Mouse (Mus musculus) liver, adult (tissue): ENCODE data around the gene Tram1l1.

Experiments used
- GATA4 ChIP-seq: IDR thresholded peaks from 2 replicates; pipeline ENCODE4 v1.6.1; 2014; ENCODE audit warnings: mild to moderate bottlenecking, low read length; ENCODE audit not compliant: insufficient replicate concordance

The Tram1l1 gene

DNA sequence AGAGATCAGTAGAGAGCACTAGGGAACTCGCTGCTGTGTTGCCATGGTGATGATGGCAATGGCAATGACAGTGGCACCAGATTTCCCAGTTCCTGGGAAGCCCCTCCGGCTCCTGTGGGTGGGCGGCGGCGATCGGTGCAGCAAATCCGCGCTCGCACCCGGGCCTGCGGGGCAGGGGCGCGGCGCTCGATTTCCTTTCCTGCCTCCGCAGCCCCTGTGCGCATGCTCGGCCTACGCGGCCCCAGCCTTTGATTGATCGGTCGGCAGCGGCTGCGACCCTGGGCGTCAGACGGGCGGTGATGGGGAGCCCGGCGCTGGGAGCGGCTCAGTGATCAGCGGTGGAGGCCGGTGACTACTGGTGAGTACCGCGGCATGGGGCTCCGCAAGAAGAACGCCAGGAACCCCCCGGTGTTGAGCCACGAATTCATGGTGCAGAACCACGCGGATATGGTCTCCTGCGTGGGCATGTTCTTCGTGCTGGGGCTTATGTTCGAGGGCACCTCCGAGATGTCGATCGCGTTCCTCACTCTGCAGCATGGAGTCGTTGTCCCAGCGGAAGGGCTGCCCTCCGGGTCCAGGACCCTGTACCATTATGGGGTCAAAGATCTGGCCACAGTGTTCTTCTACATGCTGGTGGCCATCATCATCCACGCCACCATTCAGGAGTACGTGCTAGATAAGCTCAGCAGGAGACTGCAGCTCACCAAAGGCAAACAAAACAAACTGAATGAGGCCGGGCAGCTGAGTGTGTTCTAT is at the start of gene Tram1l1:
Tram1l1 (plus strand) TSS at position 35 of the 756 bp plus-strand sequence.
- no peak for TF ChIP-seq GATA4

- TF ChIP-seq GATA4 = no peak
These were observed 49.4 kb upstream of the Tram1l1 start for GRCm38 (mm10) chr3:124271229-124271628.

DNA sequence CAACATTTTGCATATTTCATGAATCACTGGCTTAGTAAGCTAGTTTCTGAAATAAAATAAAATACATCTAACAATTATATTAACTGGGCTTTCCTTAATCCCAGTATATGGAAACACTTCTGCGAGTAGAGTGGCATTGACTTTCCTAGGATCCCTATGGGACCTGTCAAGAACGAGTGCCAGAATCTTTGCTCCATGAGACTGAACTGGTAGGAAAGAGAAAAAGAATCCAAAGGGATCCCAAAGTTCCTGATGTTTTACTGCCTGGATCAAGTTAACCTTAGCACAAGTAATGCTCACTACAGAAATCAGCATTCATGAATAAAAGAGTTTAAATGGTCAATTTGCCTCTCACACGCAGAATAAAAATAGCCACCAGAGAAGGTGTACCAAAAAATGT is 49.0 kb upstream of the Tram1l1 start:
- TF ChIP-seq GATA4 = no peak

DNA sequence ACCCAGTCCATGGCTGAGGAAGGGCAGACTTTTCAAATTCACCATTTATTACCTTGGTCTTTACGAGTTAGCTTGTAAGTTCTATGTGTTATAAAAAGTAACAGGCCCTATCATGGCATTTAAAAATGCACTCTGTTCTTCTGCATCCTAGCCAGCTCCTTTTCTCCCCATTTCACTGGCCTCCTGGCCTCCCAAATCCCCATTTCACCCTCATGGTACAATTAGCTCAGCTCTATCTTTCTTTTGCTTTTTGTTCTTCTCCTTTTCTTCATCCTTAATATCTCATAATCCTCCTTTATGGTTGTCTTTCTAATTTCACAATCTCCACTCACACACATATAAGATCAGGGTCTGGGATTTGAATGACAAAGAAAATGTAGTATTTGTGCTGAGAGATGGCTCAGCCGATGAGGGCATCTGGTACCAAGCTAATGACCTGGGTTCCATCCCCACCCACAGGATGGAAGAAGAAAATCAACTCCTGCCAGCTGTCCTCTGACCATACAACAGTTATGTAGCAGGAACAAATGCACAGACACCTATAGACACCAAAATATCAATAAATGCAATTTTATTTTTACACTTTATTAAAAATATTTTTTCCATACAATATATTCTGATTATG is 48.1 kb upstream of the Tram1l1 start:
- no peak for TF ChIP-seq GATA4

GRCm38 (mm10) chr3:124319254-124319653 is 1.4 kb upstream of the Tram1l1 start:
- TF ChIP-seq GATA4 = no peak

- TF ChIP-seq GATA4 = no peak
These were observed 257 bp upstream of the Tram1l1 start for GRCm38 (mm10) chr3:124320398-124320797.

DNA sequence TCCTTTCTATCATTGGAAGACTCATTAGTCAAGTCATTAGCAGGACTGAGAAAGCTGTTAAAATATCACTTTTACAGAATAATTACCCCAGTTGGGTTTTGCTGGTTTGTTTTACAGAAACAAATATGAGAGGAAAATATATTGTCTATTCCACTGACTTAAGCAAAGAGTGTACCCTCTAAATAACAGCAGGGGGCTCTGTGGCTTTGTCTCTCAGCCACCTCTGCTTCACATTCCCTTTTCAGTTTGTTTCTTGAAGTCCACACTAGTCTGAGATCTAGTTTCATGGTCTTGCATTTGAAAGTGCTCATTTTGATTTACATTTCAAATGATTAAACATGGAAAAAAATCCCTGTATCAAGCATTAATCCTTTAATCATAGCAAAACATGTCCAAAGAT is 25.8 kb downstream of the Tram1l1 start:
- TF ChIP-seq GATA4 = no peak

- no peak for TF ChIP-seq GATA4
These were observed 36.9 kb downstream of the Tram1l1 start for GRCm38 (mm10) chr3:124357533-124357932.

GRCm38 (mm10) chr3:124372031-124372430 is 51.4 kb downstream of the Tram1l1 start:
- TF ChIP-seq GATA4 = no peak
